Mouse (Mus musculus): Measurements from ENCODE around the gene Gm9922. TPM values are rescaled to one million over a fixed set of nuclear protein-coding genes. Genes with fewer than 3 reads are reported as not detected.

The Gm9922 gene
- total RNA-seq, 1 experiment from 2014 or later, result not detected

- no peak for ATAC-seq (replicated peaks in 1 of 2; ENCODE audit: insufficient read depth in 1 of 2, low FRiP score in 2 of 2, low TSS enrichment in 1 of 2, low read depth in 1 of 2, poor library complexity in 2 of 2, severe bottlenecking in 2 of 2)
Observed at GRCm38 (mm10) chr14:101714414-101714813, 15.2 kb downstream of the Gm9922 start.

- no peak for ATAC-seq (replicated peaks in 1 of 2; ENCODE audit: insufficient read depth in 1 of 2, low FRiP score in 2 of 2, low TSS enrichment in 1 of 2, low read depth in 1 of 2, poor library complexity in 2 of 2, severe bottlenecking in 2 of 2)
Observed at GRCm38 (mm10) chr14:101707088-101707487, 22.5 kb downstream of the Gm9922 start.

GRCm38 (mm10) chr14:101704479-101704878 is 25.1 kb downstream of the Gm9922 start:
- no peak for ATAC-seq (replicated peaks in 1 of 2; ENCODE audit: insufficient read depth in 1 of 2, low FRiP score in 2 of 2, low TSS enrichment in 1 of 2, low read depth in 1 of 2, poor library complexity in 2 of 2, severe bottlenecking in 2 of 2)

GRCm38 (mm10) chr14:101688406-101688805 is 41.2 kb downstream of the Gm9922 start:
- no peak for ATAC-seq (replicated peaks in 1 of 2; ENCODE audit: insufficient read depth in 1 of 2, low FRiP score in 2 of 2, low TSS enrichment in 1 of 2, low read depth in 1 of 2, poor library complexity in 2 of 2, severe bottlenecking in 2 of 2)

- no peak for ATAC-seq (replicated peaks in 1 of 2; ENCODE audit: insufficient read depth in 1 of 2, low FRiP score in 2 of 2, low TSS enrichment in 1 of 2, low read depth in 1 of 2, poor library complexity in 2 of 2, severe bottlenecking in 2 of 2)
Observed at GRCm38 (mm10) chr14:101687696-101688095, 41.9 kb downstream of the Gm9922 start.

Other genes with a start within 250 kb of the Gm9922 start
- gene Tbc1d4, start 120.6 kb downstream of the Gm9922 start, total RNA-seq (2017), result 23.2 and 24.1 TPM in 2 replicates
- gene Commd6, start 89.1 kb downstream of the Gm9922 start, total RNA-seq (2017), result 29.4 and 43.9 TPM in 2 replicates
- 57.5 and 59.2 TPM in 2 replicates for gene Uchl3, start 75.8 kb downstream of the Gm9922 start, total RNA-seq (2017)
- gene Lmo7, start 143 bp upstream of the Gm9922 start, total RNA-seq (2017), result 1.0 and 2.8 TPM in 2 replicates